Mouse (Mus musculus): ENCODE measurements around the gene Trabd2b. TPM values are rescaled to one million over a fixed set of nuclear protein-coding genes. Genes with fewer than 3 reads are reported as not detected.

Gene Trabd2b
- polyA plus RNA-seq, 1 experiment from 2014 or later: 1.8 TPM

- WGBS: 28% methylated on average over 5 of the region's 5 CpGs
- Histone ChIP-seq H3K36me3 (no peaks in the 10 kb centered on the region), H3K27me3 (no peaks in the 10 kb centered on the region), H3K9me3 (no peaks in the 10 kb centered on the region), H3K4me3 (no peak overlapping the region), H3K4me1 (peaks cover 14% of the 10 kb centered on the region), H3K9ac (replicated peaks) (no peak overlapping the region), H3K27ac (replicated peaks) (0 out of 2 replicates have a peak overlapping the region, but pooled peaks have one; percentile 0), H3K4me2 (replicated peaks) (no peak overlapping the region)
- 0 out of 2 replicates have a peak, but pooled peaks have one; percentile 23 for ATAC-seq (ENCODE audit: low FRiP score, low read depth)
Measured at GRCm38 (mm10) chr4:114481518-114481917, 75.0 kb downstream of the Trabd2b start.

DNA sequence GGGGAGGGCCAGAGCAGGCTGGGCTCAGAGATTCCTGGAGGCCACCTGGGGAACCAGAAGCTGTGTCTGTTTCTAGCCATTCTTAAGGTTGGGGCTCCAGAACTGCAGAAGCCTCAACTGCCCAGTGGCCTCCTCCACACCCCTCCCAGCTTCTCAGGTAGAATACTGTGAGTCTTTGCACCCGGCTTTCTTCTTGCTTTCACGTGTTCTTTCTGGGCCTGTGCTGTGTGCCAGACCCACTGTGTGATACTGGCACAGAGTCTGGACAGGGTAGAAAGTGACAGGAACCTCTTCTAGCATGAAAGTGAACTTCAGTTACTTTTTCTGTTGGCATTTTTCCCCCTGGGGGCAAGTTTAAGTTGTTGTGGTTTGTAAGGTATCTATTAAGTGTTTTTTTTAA is 77.6 kb downstream of the Trabd2b start:
- Histone ChIP-seq H3K9me3 (no peaks in the 10 kb centered on the region), H3K9ac (replicated peaks) (no peak overlapping the region), H3K4me1 (peaks cover 7% of the 10 kb centered on the region), H3K36me3 (no peaks in the 10 kb centered on the region), H3K27ac (replicated peaks) (no peak overlapping the region), H3K4me3 (no peak overlapping the region), H3K27me3 (no peaks in the 10 kb centered on the region), H3K4me2 (replicated peaks) (no peak overlapping the region)
- no peak for ATAC-seq (ENCODE audit: low FRiP score, low read depth)
- 83% methylated on average over 2 of the region's 2 CpGs for WGBS

DNA sequence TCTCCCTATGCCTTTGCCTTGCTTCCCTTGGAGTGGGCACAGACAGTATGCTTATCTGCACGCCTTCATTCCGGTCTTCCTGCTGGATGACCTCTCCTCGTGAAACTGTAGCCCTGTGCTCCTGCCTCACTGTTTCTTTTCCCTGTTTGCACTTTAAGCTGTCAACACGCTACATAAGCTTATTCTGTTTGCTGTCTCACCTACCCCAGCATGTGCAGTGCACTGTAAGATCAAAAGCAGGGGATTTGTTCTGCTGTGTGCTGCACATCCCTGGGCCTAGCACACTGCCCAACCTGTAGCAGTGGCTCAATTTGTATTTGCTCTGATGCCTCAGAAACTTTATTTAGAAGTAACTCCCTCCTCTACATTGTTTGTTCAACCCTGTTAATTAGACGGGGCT is 79.5 kb downstream of the Trabd2b start:
- Histone ChIP-seq H3K9ac (replicated peaks) (no peak overlapping the region), H3K4me1 (peaks cover 7% of the 10 kb centered on the region), H3K36me3 (no peaks in the 10 kb centered on the region), H3K27ac (replicated peaks) (no peak overlapping the region), H3K9me3 (no peaks in the 10 kb centered on the region), H3K27me3 (no peaks in the 10 kb centered on the region), H3K4me2 (replicated peaks) (no peak overlapping the region), H3K4me3 (no peak overlapping the region)
- ATAC-seq (ENCODE audit: low FRiP score, low read depth): no peak
- 82% methylated on average over 5 of the region's 5 CpGs for WGBS

DNA sequence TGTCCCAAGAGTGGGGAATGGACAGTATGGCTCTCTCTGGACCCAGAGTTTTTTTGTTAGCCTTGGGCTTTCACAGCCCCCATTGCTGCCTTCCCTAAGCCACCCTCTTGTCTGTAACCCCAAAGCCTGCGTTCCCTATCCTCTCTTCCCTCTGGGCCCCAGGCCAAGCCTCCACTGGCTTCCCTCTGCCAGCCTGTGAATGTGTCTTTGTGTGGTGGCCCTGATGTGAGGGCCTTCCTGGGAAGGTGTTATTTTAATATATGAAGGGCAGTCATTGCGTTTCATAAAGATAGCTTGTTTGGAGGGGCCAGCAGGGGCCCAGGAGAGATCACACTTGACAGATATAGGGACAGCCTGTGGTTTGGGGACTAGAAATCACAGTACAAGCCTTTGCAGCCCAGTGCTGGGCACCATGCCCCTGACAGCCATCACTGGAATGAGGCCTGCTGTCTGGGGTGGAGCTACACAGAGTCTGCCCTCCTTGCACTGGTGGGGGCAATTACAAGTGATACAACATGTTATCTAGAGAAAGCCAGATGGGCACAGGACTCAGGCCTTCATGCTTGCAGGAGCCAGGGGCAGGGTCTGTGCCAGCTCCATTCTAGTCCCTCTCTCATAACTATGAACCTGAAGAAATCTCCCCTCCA is 80.5 kb downstream of the Trabd2b start:
- H3K36me3 ChIP-seq: no peaks in the 10 kb centered on the region
- no peak for ATAC-seq (ENCODE audit: low FRiP score, low read depth)
- no peaks in the 10 kb centered on the region for H3K9me3 ChIP-seq
- no peaks in the 10 kb centered on the region for H3K4me1 ChIP-seq
- no peak overlapping the region for H3K4me3 ChIP-seq
- WGBS: 92% methylated on average over 2 of the region's 2 CpGs
- no peaks in the 10 kb centered on the region for H3K27me3 ChIP-seq
- H3K27ac ChIP-seq (replicated peaks): no peak overlapping the region
- no peak overlapping the region for H3K4me2 ChIP-seq (replicated peaks)
- H3K9ac ChIP-seq (replicated peaks): no peak overlapping the region

DNA sequence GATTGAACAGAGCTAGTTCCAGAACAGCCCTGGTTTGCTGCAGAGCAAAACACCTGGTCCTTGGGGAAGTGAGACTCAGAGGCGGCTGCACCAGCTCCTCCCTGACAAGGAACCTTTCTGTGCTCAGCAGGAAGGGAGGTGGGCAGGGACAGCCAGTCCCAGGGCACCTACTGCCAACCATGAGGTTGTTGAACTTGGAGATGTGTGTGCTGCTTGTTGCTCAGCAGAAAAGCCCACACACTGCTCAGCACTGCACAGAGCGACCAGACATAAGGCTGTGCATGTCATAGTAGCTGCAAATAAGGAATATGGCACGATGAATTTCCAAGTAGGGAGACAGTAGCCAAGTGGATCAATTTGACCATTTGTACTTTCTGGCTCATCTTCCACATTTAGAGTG is 81.2 kb downstream of the Trabd2b start:
- 85% methylated on average over 3 of the region's 3 CpGs for WGBS
- H3K36me3 ChIP-seq: no peaks in the 10 kb centered on the region
- H3K27me3 ChIP-seq: no peaks in the 10 kb centered on the region
- H3K9me3 ChIP-seq: no peaks in the 10 kb centered on the region
- no peak for ATAC-seq (ENCODE audit: low FRiP score, low read depth)
- H3K9ac ChIP-seq (replicated peaks): no peak overlapping the region
- no peaks in the 10 kb centered on the region for H3K4me1 ChIP-seq
- H3K4me3 ChIP-seq: no peak overlapping the region
- no peak overlapping the region for H3K27ac ChIP-seq (replicated peaks)
- H3K4me2 ChIP-seq (replicated peaks): no peak overlapping the region

DNA sequence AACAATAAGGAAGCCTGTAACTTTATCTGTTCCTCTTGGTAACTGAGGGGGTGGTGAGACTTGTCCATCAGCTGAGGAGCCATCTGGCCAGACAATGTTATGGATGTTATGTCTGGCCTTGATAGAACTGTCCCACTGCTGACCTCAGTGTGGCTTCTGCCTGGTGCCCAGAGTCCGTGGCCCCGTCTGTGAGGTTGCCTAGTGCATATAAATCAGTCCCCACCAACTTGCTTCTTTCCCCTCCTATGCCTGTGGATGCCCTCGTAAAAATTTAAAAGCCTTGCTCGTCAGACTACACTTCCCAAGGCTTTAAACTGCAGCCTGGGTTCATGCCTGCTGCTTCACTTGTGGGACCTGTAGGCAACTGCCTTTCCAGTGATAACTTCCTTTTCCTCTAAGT is 85.6 kb downstream of the Trabd2b start:
- Histone ChIP-seq H3K27me3 (no peaks in the 10 kb centered on the region), H3K9ac (replicated peaks) (no peak overlapping the region), H3K4me2 (replicated peaks) (no peak overlapping the region), H3K27ac (replicated peaks) (no peak overlapping the region), H3K4me1 (peaks cover 6% of the 10 kb centered on the region; the same call in 1 of the 2 replicates), H3K36me3 (no peaks in the 10 kb centered on the region), H3K4me3 (no peak overlapping the region), H3K9me3 (no peaks in the 10 kb centered on the region)
- ATAC-seq (ENCODE audit: low FRiP score, low read depth): no peak
- 82% methylated on average over 4 of the region's 4 CpGs for WGBS

- 79% methylated on average over 2 of the region's 2 CpGs for WGBS
- no peak overlapping the region for H3K4me3 ChIP-seq
- peaks cover 6% of the 10 kb centered on the region; the same call in 1 of the 2 replicates for H3K4me1 ChIP-seq
- H3K27ac ChIP-seq (replicated peaks): no peak overlapping the region
- no peak for ATAC-seq (ENCODE audit: low FRiP score, low read depth)
- no peak overlapping the region for H3K9ac ChIP-seq (replicated peaks)
- H3K4me2 ChIP-seq (replicated peaks): no peak overlapping the region
- H3K9me3 ChIP-seq: no peaks in the 10 kb centered on the region
- H3K27me3 ChIP-seq: no peaks in the 10 kb centered on the region
- no peaks in the 10 kb centered on the region for H3K36me3 ChIP-seq
Measured at GRCm38 (mm10) chr4:114494035-114494434, 87.5 kb downstream of the Trabd2b start.

GRCm38 (mm10) chr4:114495688-114496426 is 89.3 kb downstream of the Trabd2b start:
- H3K4me2 ChIP-seq (replicated peaks): no peak overlapping the region
- no peak overlapping the region for H3K9ac ChIP-seq (replicated peaks)
- H3K4me3 ChIP-seq: no peak overlapping the region
- H3K27me3 ChIP-seq: no peaks in the 10 kb centered on the region
- no peaks in the 10 kb centered on the region for H3K9me3 ChIP-seq
- H3K4me1 ChIP-seq: peaks cover 6% of the 10 kb centered on the region; the same call in 1 of the 2 replicates
- peak; percentile 85 for ATAC-seq (ENCODE audit: low FRiP score, low read depth)
- no peak overlapping the region for H3K27ac ChIP-seq (replicated peaks)
- no peaks in the 10 kb centered on the region for H3K36me3 ChIP-seq
- WGBS: 55% methylated on average over 4 of the region's 4 CpGs

- WGBS: 90% methylated on average over 1 of the region's 1 CpGs
Measured at GRCm38 (mm10) chr4:114499650-114500049, 93.1 kb downstream of the Trabd2b start.

GRCm38 (mm10) chr4:114500317-114500716 is 93.8 kb downstream of the Trabd2b start:
- no peak overlapping the region for H3K4me3 ChIP-seq
- H3K27me3 ChIP-seq: no peaks in the 10 kb centered on the region
- peaks cover 12% of the 10 kb centered on the region; the same call in 1 of the 2 replicates for H3K4me1 ChIP-seq
- no peak overlapping the region for H3K9ac ChIP-seq (replicated peaks)
- 84% methylated on average over 7 of the region's 7 CpGs for WGBS
- ATAC-seq (ENCODE audit: low FRiP score, low read depth): no peak
- no peak overlapping the region for H3K27ac ChIP-seq (replicated peaks)
- H3K9me3 ChIP-seq: no peaks in the 10 kb centered on the region
- H3K4me2 ChIP-seq (replicated peaks): no peak overlapping the region
- no peaks in the 10 kb centered on the region for H3K36me3 ChIP-seq

More at GRCm38 (mm10) chr4:114499650-114500049, 93.1 kb downstream of the Trabd2b start:
- no peaks in the 10 kb centered on the region for H3K36me3 ChIP-seq
- H3K27me3 ChIP-seq: no peaks in the 10 kb centered on the region
- peaks cover 11% of the 10 kb centered on the region; the same call in 1 of the 2 replicates for H3K4me1 ChIP-seq
- H3K27ac ChIP-seq (replicated peaks): no peak overlapping the region
- no peak overlapping the region for H3K4me2 ChIP-seq (replicated peaks)
- ATAC-seq (ENCODE audit: low FRiP score, low read depth): no peak
- H3K4me3 ChIP-seq: no peak overlapping the region
- no peak overlapping the region for H3K9ac ChIP-seq (replicated peaks)
- no peaks in the 10 kb centered on the region for H3K9me3 ChIP-seq

GRCm38 (mm10) chr4:114501048-114501447 is 94.5 kb downstream of the Trabd2b start:
- Histone ChIP-seq H3K4me2 (replicated peaks) (no peak overlapping the region), H3K4me1 (peaks cover 11% of the 10 kb centered on the region; the same call in 1 of the 2 replicates), H3K27ac (replicated peaks) (no peak overlapping the region), H3K9me3 (no peaks in the 10 kb centered on the region), H3K27me3 (no peaks in the 10 kb centered on the region), H3K9ac (replicated peaks) (no peak overlapping the region), H3K36me3 (no peaks in the 10 kb centered on the region), H3K4me3 (no peak overlapping the region)
- ATAC-seq (ENCODE audit: low FRiP score, low read depth): no peak
- 93% methylated on average over 1 of the region's 1 CpGs for WGBS

GRCm38 (mm10) chr4:114501611-114502010 is 95.1 kb downstream of the Trabd2b start:
- no peak overlapping the region for H3K27ac ChIP-seq (replicated peaks)
- H3K4me3 ChIP-seq: no peak overlapping the region
- H3K36me3 ChIP-seq: no peaks in the 10 kb centered on the region
- H3K9me3 ChIP-seq: no peaks in the 10 kb centered on the region
- no peak overlapping the region for H3K9ac ChIP-seq (replicated peaks)
- 83% methylated on average over 4 of the region's 4 CpGs for WGBS
- peaks cover 7% of the 10 kb centered on the region; the same call in 1 of the 2 replicates for H3K4me1 ChIP-seq
- no peak overlapping the region for H3K4me2 ChIP-seq (replicated peaks)
- no peaks in the 10 kb centered on the region for H3K27me3 ChIP-seq
- ATAC-seq (ENCODE audit: low FRiP score, low read depth): no peak

Data from midbrain, embryonic 12.5 days (tissue).